Mouse (Mus musculus): ENCODE measurements around the gene Scimp. TPM values are rescaled to one million over a fixed set of nuclear protein-coding genes. Genes with fewer than 3 reads are reported as not detected.

Scimp gene
- polyA plus RNA-seq, 1 experiment from 2014 or later = not detected

- H3K36me3 ChIP-seq (replicated peaks; ENCODE audit: control insufficient read depth, insufficient read depth, low read depth, low read length) = no peaks in the 10 kb centered on the region
- DNase-seq (ENCODE audit: low spot score) (peak; percentile 9), ATAC-seq (replicated peaks; ENCODE audit: insufficient number of reproducible peaks, low FRiP score, low TSS enrichment, low read depth) (no peak)
- H3K9ac ChIP-seq (replicated peaks; ENCODE audit: low read length) = no peak overlapping the region
- WGBS = 38% methylated on average over 2 of the region's 2 CpGs
- H3K9me3 ChIP-seq (replicated peaks; ENCODE audit: control insufficient read depth, low read length) = no peaks in the 10 kb centered on the region
- no peak overlapping the region for H3K4me3 ChIP-seq (ENCODE audit: low read depth, low read length)
- no peak overlapping the region for H3K27ac ChIP-seq (replicated peaks; ENCODE audit: low read depth, low read length)
- no peaks in the 10 kb centered on the region for H3K4me1 ChIP-seq (ENCODE audit: control insufficient read depth, insufficient read depth, low read length)
- no peak overlapping the region for H3K4me2 ChIP-seq (ENCODE audit: low read depth, low read length)
- no peaks in the 10 kb centered on the region for H3K27me3 ChIP-seq (ENCODE audit: control insufficient read depth, insufficient read depth, low read length)
Measured at GRCm38 (mm10) chr11:70838610-70839009, 26.2 kb upstream of the Scimp start.

GRCm38 (mm10) chr11:70837031-70837430 lies 24.6 kb upstream of the Scimp start:
- no peak for ATAC-seq (replicated peaks; ENCODE audit: insufficient number of reproducible peaks, low FRiP score, low TSS enrichment, low read depth)
- Histone ChIP-seq H3K9ac (replicated peaks; ENCODE audit: low read length) (no peak overlapping the region), H3K4me3 (ENCODE audit: low read depth, low read length) (no peak overlapping the region), H3K27me3 (ENCODE audit: control insufficient read depth, insufficient read depth, low read length) (no peaks in the 10 kb centered on the region), H3K36me3 (replicated peaks; ENCODE audit: control insufficient read depth, insufficient read depth, low read depth, low read length) (no peaks in the 10 kb centered on the region), H3K4me1 (ENCODE audit: control insufficient read depth, insufficient read depth, low read length) (no peaks in the 10 kb centered on the region), H3K4me2 (ENCODE audit: low read depth, low read length) (no peak overlapping the region), H3K9me3 (replicated peaks; ENCODE audit: control insufficient read depth, low read length) (no peaks in the 10 kb centered on the region), H3K27ac (replicated peaks; ENCODE audit: low read depth, low read length) (no peak overlapping the region)
- 92% methylated on average over 3 of the region's 3 CpGs for WGBS
- DNase-seq (ENCODE audit: low spot score) = no peak

GRCm38 (mm10) chr11:70835381-70835831 lies 23.0 kb upstream of the Scimp start:
- no peak overlapping the region for H3K9ac ChIP-seq (replicated peaks; ENCODE audit: low read length)
- whole genome bisulfite sequencing = 72% methylated on average over 6 of the region's 6 CpGs

GRCm38 (mm10) chr11:70833831-70834230 lies 21.4 kb upstream of the Scimp start:
- Histone ChIP-seq H3K9me3 (replicated peaks; ENCODE audit: control insufficient read depth, low read length) (no peaks in the 10 kb centered on the region), H3K27ac (replicated peaks; ENCODE audit: low read depth, low read length) (no peak overlapping the region), H3K9ac (replicated peaks; ENCODE audit: low read length) (no peak overlapping the region), H3K4me3 (ENCODE audit: low read depth, low read length) (no peak overlapping the region), H3K36me3 (replicated peaks; ENCODE audit: control insufficient read depth, insufficient read depth, low read depth, low read length) (no peaks in the 10 kb centered on the region), H3K27me3 (ENCODE audit: control insufficient read depth, insufficient read depth, low read length) (no peaks in the 10 kb centered on the region), H3K4me2 (ENCODE audit: low read depth, low read length) (no peak overlapping the region), H3K4me1 (ENCODE audit: control insufficient read depth, insufficient read depth, low read length) (no peaks in the 10 kb centered on the region)
- no peak for DNase-seq (ENCODE audit: low spot score)
- 78% methylated on average over 3 of the region's 3 CpGs for WGBS
- no peak for ATAC-seq (replicated peaks; ENCODE audit: insufficient number of reproducible peaks, low FRiP score, low TSS enrichment, low read depth)

More at GRCm38 (mm10) chr11:70835381-70835831, 23.0 kb upstream of the Scimp start:
- Histone ChIP-seq H3K36me3 (replicated peaks; ENCODE audit: control insufficient read depth, insufficient read depth, low read depth, low read length) (no peaks in the 10 kb centered on the region), H3K9me3 (replicated peaks; ENCODE audit: control insufficient read depth, low read length) (no peaks in the 10 kb centered on the region), H3K27ac (replicated peaks; ENCODE audit: low read depth, low read length) (no peak overlapping the region), H3K4me2 (ENCODE audit: low read depth, low read length) (no peak overlapping the region), H3K27me3 (ENCODE audit: control insufficient read depth, insufficient read depth, low read length) (no peaks in the 10 kb centered on the region), H3K4me1 (ENCODE audit: control insufficient read depth, insufficient read depth, low read length) (no peaks in the 10 kb centered on the region), H3K4me3 (ENCODE audit: low read depth, low read length) (no peak overlapping the region)
- DNase-seq (ENCODE audit: low spot score) (no peak), ATAC-seq (replicated peaks; ENCODE audit: insufficient number of reproducible peaks, low FRiP score, low TSS enrichment, low read depth) (no peak)

- H3K27me3 ChIP-seq (ENCODE audit: control insufficient read depth, insufficient read depth, low read length) = no peaks in the 10 kb centered on the region
- H3K4me3 ChIP-seq (ENCODE audit: low read depth, low read length) = no peak overlapping the region
- no peak overlapping the region for H3K4me2 ChIP-seq (ENCODE audit: low read depth, low read length)
- no peak for ATAC-seq (replicated peaks; ENCODE audit: insufficient number of reproducible peaks, low FRiP score, low TSS enrichment, low read depth)
- H3K4me1 ChIP-seq (ENCODE audit: control insufficient read depth, insufficient read depth, low read length) = no peaks in the 10 kb centered on the region
- no peak overlapping the region for H3K9ac ChIP-seq (replicated peaks; ENCODE audit: low read length)
- no peak overlapping the region for H3K27ac ChIP-seq (replicated peaks; ENCODE audit: low read depth, low read length)
- H3K9me3 ChIP-seq (replicated peaks; ENCODE audit: control insufficient read depth, low read length) = no peaks in the 10 kb centered on the region
- DNase-seq (ENCODE audit: low spot score) = no peak
- H3K36me3 ChIP-seq (replicated peaks; ENCODE audit: control insufficient read depth, insufficient read depth, low read depth, low read length) = no peaks in the 10 kb centered on the region
Measured at GRCm38 (mm10) chr11:70833408-70833807, 21.0 kb upstream of the Scimp start.

- Histone ChIP-seq H3K9ac (replicated peaks; ENCODE audit: low read length) (no peak overlapping the region), H3K27me3 (ENCODE audit: control insufficient read depth, insufficient read depth, low read length) (no peaks in the 10 kb centered on the region), H3K4me1 (ENCODE audit: control insufficient read depth, insufficient read depth, low read length) (no peaks in the 10 kb centered on the region), H3K36me3 (replicated peaks; ENCODE audit: control insufficient read depth, insufficient read depth, low read depth, low read length) (no peaks in the 10 kb centered on the region), H3K4me3 (ENCODE audit: low read depth, low read length) (no peak overlapping the region), H3K9me3 (replicated peaks; ENCODE audit: control insufficient read depth, low read length) (no peaks in the 10 kb centered on the region), H3K27ac (replicated peaks; ENCODE audit: low read depth, low read length) (no peak overlapping the region), H3K4me2 (ENCODE audit: low read depth, low read length) (no peak overlapping the region)
- 49% methylated on average over 3 of the region's 3 CpGs for WGBS
- ATAC-seq (replicated peaks; ENCODE audit: insufficient number of reproducible peaks, low FRiP score, low TSS enrichment, low read depth) (no peak), DNase-seq (ENCODE audit: low spot score) (no peak)
Measured at GRCm38 (mm10) chr11:70831201-70831600, 18.8 kb upstream of the Scimp start.

- ATAC-seq (replicated peaks; ENCODE audit: insufficient number of reproducible peaks, low FRiP score, low TSS enrichment, low read depth) = no peak
- no peak overlapping the region for H3K4me3 ChIP-seq (ENCODE audit: low read depth, low read length)
- peak; percentile 23 for DNase-seq (ENCODE audit: low spot score)
Measured at GRCm38 (mm10) chr11:70828975-70829615, 16.7 kb upstream of the Scimp start.

GRCm38 (mm10) chr11:70826207-70826606 lies 13.8 kb upstream of the Scimp start:
- DNase-seq (ENCODE audit: low spot score) = no peak
- Histone ChIP-seq H3K27me3 (ENCODE audit: control insufficient read depth, insufficient read depth, low read length) (no peaks in the 10 kb centered on the region), H3K9ac (replicated peaks; ENCODE audit: low read length) (no peak overlapping the region), H3K4me2 (ENCODE audit: low read depth, low read length) (no peak overlapping the region), H3K4me3 (ENCODE audit: low read depth, low read length) (no peak overlapping the region), H3K27ac (replicated peaks; ENCODE audit: low read depth, low read length) (no peak overlapping the region), H3K36me3 (replicated peaks; ENCODE audit: control insufficient read depth, insufficient read depth, low read depth, low read length) (no peaks in the 10 kb centered on the region), H3K4me1 (ENCODE audit: control insufficient read depth, insufficient read depth, low read length) (no peaks in the 10 kb centered on the region), H3K9me3 (replicated peaks; ENCODE audit: control insufficient read depth, low read length) (no peaks in the 10 kb centered on the region)
- WGBS = 85% methylated on average over 2 of the region's 2 CpGs
- ATAC-seq (replicated peaks; ENCODE audit: insufficient number of reproducible peaks, low FRiP score, low TSS enrichment, low read depth) = no peak

More at GRCm38 (mm10) chr11:70828975-70829615, 16.7 kb upstream of the Scimp start:
- Histone ChIP-seq H3K4me1 (ENCODE audit: control insufficient read depth, insufficient read depth, low read length) (no peaks in the 10 kb centered on the region), H3K9me3 (replicated peaks; ENCODE audit: control insufficient read depth, low read length) (no peaks in the 10 kb centered on the region), H3K27me3 (ENCODE audit: control insufficient read depth, insufficient read depth, low read length) (no peaks in the 10 kb centered on the region), H3K27ac (replicated peaks; ENCODE audit: low read depth, low read length) (no peak overlapping the region), H3K9ac (replicated peaks; ENCODE audit: low read length) (no peak overlapping the region), H3K4me2 (ENCODE audit: low read depth, low read length) (no peak overlapping the region), H3K36me3 (replicated peaks; ENCODE audit: control insufficient read depth, insufficient read depth, low read depth, low read length) (no peaks in the 10 kb centered on the region)
- WGBS = 63% methylated on average over 11 of the region's 11 CpGs

All from embryonic facial prominence, embryonic 11.5 days (tissue).